Mouse (Mus musculus) lung, postnatal 4 days (tissue): Measurements from ENCODE around the gene Tet3.

Experiments
- DNase-seq, 2 experiments: peaks; one replicate each; pipeline ENCODE4 v3.0.0; 2021

Tet3 gene

DNA sequence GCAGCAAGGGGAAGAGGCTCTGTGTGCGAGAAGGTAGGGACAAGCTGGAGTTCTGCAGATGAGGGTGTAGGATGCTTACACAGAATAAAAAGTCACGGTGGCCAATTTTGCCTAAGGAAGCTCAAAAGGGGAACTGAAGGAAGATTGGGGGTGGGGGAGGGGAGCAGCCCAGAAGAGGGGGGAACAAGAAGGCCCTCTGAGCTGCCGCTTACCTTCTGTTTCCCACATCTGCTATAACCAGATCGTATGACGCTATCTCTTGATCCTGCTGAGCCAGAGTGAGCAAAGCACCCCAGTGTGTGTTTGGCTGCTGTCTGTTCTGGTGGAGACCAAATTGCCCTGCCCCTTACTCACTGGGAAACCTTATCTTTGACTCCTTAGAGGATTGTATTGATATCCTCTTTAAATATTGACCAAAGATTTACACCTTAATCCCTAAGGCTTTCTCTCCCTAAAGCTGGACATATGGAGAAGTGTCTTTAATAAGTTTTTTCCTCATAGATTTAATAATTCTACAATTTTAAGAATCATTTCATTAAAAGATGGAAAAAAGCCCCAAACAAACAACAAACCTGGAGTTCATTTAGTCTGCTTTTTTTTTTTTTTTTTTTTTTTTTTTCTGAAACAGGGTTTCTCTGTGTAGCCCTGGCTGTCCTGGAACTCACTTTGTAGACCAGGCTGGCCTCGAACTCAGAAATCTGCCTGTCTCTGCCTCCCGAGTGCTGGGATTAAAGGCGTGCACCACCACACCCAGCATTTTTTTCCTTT lies 135.0 kb downstream of the Tet3 start:
- no peak for DNase-seq

DNA sequence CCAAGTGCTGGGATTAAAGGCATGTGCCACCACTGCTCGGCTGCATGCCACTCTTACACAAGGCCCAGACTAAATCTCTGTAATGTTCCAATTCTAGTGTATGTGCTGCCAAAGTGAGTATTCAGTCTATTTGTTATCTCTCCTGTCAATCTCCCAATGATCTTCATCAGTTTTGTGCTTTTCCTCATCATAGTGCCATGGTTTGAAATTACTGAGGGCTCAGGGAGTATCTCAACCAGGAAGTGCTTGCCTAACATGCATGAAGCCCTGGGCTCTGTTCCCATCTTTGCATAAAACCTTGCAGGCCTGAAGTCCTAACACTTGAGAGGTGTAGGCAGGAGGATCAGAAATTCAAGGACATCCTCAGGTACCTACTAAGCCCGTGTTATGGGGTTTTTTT lies 136.1 kb downstream of the Tet3 start:
- no peak for DNase-seq

DNA sequence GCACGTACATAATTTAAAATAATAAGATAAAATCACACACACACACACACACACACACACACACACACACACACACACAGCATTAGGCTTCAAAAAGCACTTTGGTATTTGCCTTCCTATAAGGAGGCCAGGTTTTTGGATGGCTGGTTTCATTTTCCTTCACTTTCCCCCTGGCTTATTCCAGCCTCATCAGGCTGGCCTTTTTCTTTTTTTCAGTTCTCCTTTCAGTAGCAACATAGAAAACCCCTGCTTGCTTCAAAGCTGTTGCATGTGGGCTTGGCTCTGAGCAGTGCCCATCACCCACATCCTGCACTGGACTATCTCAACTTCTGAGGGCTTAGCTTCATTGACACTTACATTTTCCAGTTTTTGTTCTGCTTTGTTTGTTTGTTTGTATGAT lies 137.0 kb downstream of the Tet3 start:
- DNase-seq = no peak

DNA sequence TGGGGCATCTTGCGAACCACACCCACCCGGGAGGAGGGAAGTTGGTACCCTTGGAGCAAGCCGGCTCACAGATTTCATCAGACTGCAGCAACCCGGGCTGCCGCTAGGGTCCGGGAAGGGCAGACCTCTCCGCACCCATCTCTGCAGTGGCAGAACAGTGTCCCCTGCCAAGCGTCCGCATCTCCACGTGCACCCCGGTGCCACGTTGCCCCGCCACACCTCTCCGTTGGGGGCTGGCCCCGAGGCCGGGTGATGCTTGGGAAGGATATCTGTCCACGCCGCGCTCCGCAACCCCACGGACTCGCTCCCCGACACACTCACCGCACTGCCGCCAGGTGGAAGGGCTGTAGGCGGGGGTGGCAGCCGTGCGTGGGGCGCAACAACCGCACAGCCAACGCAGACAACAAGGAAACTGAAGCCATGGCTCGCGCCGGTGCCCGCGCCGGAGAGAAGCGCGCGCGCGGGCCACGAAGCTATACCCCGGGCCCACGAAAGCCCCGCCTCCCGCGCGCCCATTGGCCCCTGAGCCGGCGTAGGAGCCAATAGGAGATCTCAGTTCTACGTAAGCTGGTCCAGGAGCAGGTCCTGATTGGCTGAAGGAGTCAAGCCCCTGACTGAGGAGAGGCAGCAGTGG lies 141.7 kb downstream of the Tet3 start:
- DNase-seq = peak; percentile 92 to 93

DNA sequence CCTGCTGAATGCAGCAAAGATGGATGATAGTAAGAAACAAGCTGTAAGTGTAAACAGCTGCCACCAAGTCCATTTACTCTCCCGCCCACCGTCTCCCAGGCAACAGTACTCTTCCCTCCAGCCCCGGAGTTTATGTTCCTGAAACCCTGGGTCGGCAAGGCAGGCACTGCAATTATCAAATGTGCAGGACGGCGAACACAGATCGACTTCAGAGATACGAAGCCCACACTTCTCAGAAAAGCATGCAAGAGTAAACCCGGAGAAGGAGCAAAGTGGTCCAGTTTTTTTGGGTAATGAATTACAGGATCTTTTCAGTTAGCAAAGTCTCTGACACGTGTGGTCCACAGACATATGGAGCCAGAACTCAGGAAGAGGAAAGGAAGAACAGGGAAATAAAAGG lies 142.9 kb downstream of the Tet3 start:
- no peak for DNase-seq

DNA sequence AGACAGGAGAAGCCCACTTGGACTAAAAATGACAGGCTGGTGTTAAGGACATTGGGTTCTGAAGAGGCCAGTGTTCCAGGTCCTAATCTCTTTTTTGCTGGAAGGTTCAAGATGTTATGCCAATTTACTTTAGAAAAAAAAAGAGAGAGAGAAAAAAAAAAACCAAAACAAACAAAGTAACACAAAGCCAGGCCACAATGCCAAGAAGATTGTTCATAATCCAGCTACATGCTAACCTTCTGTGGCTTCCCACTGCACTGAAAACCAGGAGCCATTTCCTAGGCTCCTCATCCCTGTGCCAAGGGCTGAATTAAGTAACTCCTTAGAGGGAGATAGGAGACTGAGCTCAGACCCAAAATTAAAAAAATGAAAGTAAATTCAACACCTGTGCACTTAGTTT lies 143.6 kb downstream of the Tet3 start:
- DNase-seq = no peak

DNA sequence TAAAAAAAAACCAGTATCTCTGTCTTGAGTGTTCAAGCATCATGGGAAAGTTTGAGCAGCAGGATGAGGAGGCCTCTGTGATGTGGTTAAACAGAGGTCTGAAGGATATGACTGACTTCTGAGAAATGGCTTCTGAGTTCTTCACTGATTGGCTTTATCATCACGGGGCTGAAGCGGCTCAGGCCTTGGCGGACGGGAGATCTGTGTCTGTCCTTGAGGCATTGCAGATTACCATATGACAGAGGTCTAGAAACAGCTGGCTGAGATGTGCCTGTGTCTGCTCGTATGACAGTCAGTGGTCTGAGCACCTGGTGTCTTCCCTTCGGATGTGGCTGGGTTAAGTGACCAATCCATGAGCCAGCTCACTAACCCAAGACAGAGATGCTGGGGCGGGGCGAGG lies 146.4 kb downstream of the Tet3 start:
- DNase-seq = no peak
